Mouse (Mus musculus): Measurements from ENCODE around the gene Fam98c. TPM values are rescaled to one million over a fixed set of nuclear protein-coding genes. Genes with fewer than 3 reads are reported as not detected.

Gene Fam98c
- polyA plus RNA-seq, 1 experiment from 2014 or later, result 16.5 TPM

- DNase-seq (ENCODE audit: low spot score) (no peak), ATAC-seq (ENCODE audit: low read depth) (no peak)
- H3K4me1 ChIP-seq (ENCODE audit: control insufficient read depth, insufficient read depth, low read length), result peaks cover 16% of the 10 kb centered on the region
- 0 out of 2 replicates have a peak, but pooled peaks cover 3% of the 10 kb centered on the region for H3K36me3 ChIP-seq (ENCODE audit: control insufficient read depth, insufficient read depth, low read length)
- no peak overlapping the region for H3K27ac ChIP-seq (replicated peaks; ENCODE audit: low read depth, low read length)
- peaks cover 17% of the 10 kb centered on the region for H3K27me3 ChIP-seq (replicated peaks; ENCODE audit: control insufficient read depth, insufficient read depth, low read length)
- WGBS, result 21% methylated on average over 18 of the region's 19 CpGs
- no peak overlapping the region for H3K9ac ChIP-seq (ENCODE audit: low read depth, low read length)
- H3K4me2 ChIP-seq (ENCODE audit: low read depth, low read length), result peak overlapping the region; percentile 78
- no peak overlapping the region; the same call in 1 of the 2 replicates for H3K4me3 ChIP-seq (ENCODE audit: low read depth, low read length)
- H3K9me3 ChIP-seq (ENCODE audit: control insufficient read depth, low read length), result no peaks in the 10 kb centered on the region
Observed at GRCm38 (mm10) chr7:29167656-29168055, 11.6 kb upstream of the Fam98c start.

GRCm38 (mm10) chr7:29162750-29163525 is 6.9 kb upstream of the Fam98c start:
- 0 out of 2 replicates have a peak, but pooled peaks cover 7% of the 10 kb centered on the region for H3K27me3 ChIP-seq (replicated peaks; ENCODE audit: control insufficient read depth, insufficient read depth, low read length)
- H3K9ac ChIP-seq (ENCODE audit: low read depth, low read length), result no peak overlapping the region
- no peak overlapping the region for H3K4me3 ChIP-seq (ENCODE audit: low read depth, low read length)
- 20% methylated on average over 9 of the region's 9 CpGs for WGBS
- DNase-seq (ENCODE audit: low spot score), result peak; percentile 70
- H3K9me3 ChIP-seq (ENCODE audit: control insufficient read depth, low read length), result no peaks in the 10 kb centered on the region
- peak; percentile 66; the same call in 1 of the 2 replicates for ATAC-seq (ENCODE audit: low read depth)
- H3K4me2 ChIP-seq (ENCODE audit: low read depth, low read length), result no peak overlapping the region
- H3K36me3 ChIP-seq (ENCODE audit: control insufficient read depth, insufficient read depth, low read length), result no peaks in the 10 kb centered on the region
- peaks cover 3% of the 10 kb centered on the region; the same call in 1 of the 2 replicates for H3K4me1 ChIP-seq (ENCODE audit: control insufficient read depth, insufficient read depth, low read length)
- no peak overlapping the region for H3K27ac ChIP-seq (replicated peaks; ENCODE audit: low read depth, low read length)

GRCm38 (mm10) chr7:29162294-29162693 is 6.3 kb upstream of the Fam98c start:
- ATAC-seq (ENCODE audit: low read depth), result no peak
- DNase-seq (ENCODE audit: low spot score), result no peak
- H3K9ac ChIP-seq (ENCODE audit: low read depth, low read length), result no peak overlapping the region
- H3K4me2 ChIP-seq (ENCODE audit: low read depth, low read length), result no peak overlapping the region
- WGBS, result 79% methylated on average over 5 of the region's 5 CpGs
- H3K27me3 ChIP-seq (replicated peaks; ENCODE audit: control insufficient read depth, insufficient read depth, low read length), result 0 out of 2 replicates have a peak, but pooled peaks cover 7% of the 10 kb centered on the region
- H3K9me3 ChIP-seq (ENCODE audit: control insufficient read depth, low read length), result no peaks in the 10 kb centered on the region
- no peaks in the 10 kb centered on the region for H3K4me1 ChIP-seq (ENCODE audit: control insufficient read depth, insufficient read depth, low read length)
- no peak overlapping the region for H3K4me3 ChIP-seq (ENCODE audit: low read depth, low read length)
- H3K27ac ChIP-seq (replicated peaks; ENCODE audit: low read depth, low read length), result no peak overlapping the region
- H3K36me3 ChIP-seq (ENCODE audit: control insufficient read depth, insufficient read depth, low read length), result no peaks in the 10 kb centered on the region

GRCm38 (mm10) chr7:29158264-29158663 is 2.2 kb upstream of the Fam98c start:
- Histone ChIP-seq H3K27me3 (replicated peaks; ENCODE audit: control insufficient read depth, insufficient read depth, low read length) (0 out of 2 replicates have a peak, but pooled peaks cover 7% of the 10 kb centered on the region), H3K27ac (replicated peaks; ENCODE audit: low read depth, low read length) (no peak overlapping the region), H3K36me3 (ENCODE audit: control insufficient read depth, insufficient read depth, low read length) (no peaks in the 10 kb centered on the region), H3K4me2 (ENCODE audit: low read depth, low read length) (no peak overlapping the region), H3K9ac (ENCODE audit: low read depth, low read length) (no peak overlapping the region), H3K9me3 (ENCODE audit: control insufficient read depth, low read length) (no peaks in the 10 kb centered on the region), H3K4me1 (ENCODE audit: control insufficient read depth, insufficient read depth, low read length) (0 out of 2 replicates have a peak, but pooled peaks cover 2% of the 10 kb centered on the region), H3K4me3 (ENCODE audit: low read depth, low read length) (no peak overlapping the region)
- ATAC-seq (ENCODE audit: low read depth) (no peak), DNase-seq (ENCODE audit: low spot score) (no peak)
- WGBS, result 3% methylated on average over 5 of the region's 5 CpGs

GRCm38 (mm10) chr7:29155196-29155837 is 717 bp downstream of the Fam98c start:
- peak overlapping the region; percentile 79 for H3K4me3 ChIP-seq (ENCODE audit: low read depth, low read length)
- H3K27me3 ChIP-seq (replicated peaks; ENCODE audit: control insufficient read depth, insufficient read depth, low read length), result 0 out of 2 replicates have a peak, but pooled peaks cover 7% of the 10 kb centered on the region
- H3K9me3 ChIP-seq (ENCODE audit: control insufficient read depth, low read length), result no peaks in the 10 kb centered on the region
- H3K9ac ChIP-seq (ENCODE audit: low read depth, low read length), result peak overlapping the region; percentile 77
- DNase-seq (ENCODE audit: low spot score), result peak; percentile 91
- H3K4me2 ChIP-seq (ENCODE audit: low read depth, low read length), result peak overlapping the region; percentile 97
- ATAC-seq (ENCODE audit: low read depth), result peak; percentile 91
- 0 out of 2 replicates have a peak, but pooled peaks cover 2% of the 10 kb centered on the region for H3K4me1 ChIP-seq (ENCODE audit: control insufficient read depth, insufficient read depth, low read length)
- peak overlapping the region; percentile 82 for H3K27ac ChIP-seq (replicated peaks; ENCODE audit: low read depth, low read length)
- WGBS, result 9% methylated on average over 24 of the region's 37 CpGs
- no peaks in the 10 kb centered on the region for H3K36me3 ChIP-seq (ENCODE audit: control insufficient read depth, insufficient read depth, low read length)

GRCm38 (mm10) chr7:29154018-29154720 is 1.9 kb downstream of the Fam98c start:
- Histone ChIP-seq H3K27me3 (replicated peaks; ENCODE audit: control insufficient read depth, insufficient read depth, low read length) (0 out of 2 replicates have a peak, but pooled peaks cover 7% of the 10 kb centered on the region), H3K9me3 (ENCODE audit: control insufficient read depth, low read length) (no peaks in the 10 kb centered on the region), H3K36me3 (ENCODE audit: control insufficient read depth, insufficient read depth, low read length) (no peaks in the 10 kb centered on the region), H3K9ac (ENCODE audit: low read depth, low read length) (no peak overlapping the region), H3K4me1 (ENCODE audit: control insufficient read depth, insufficient read depth, low read length) (0 out of 2 replicates have a peak, but pooled peaks cover 2% of the 10 kb centered on the region), H3K4me2 (ENCODE audit: low read depth, low read length) (no peak overlapping the region), H3K27ac (replicated peaks; ENCODE audit: low read depth, low read length) (no peak overlapping the region), H3K4me3 (ENCODE audit: low read depth, low read length) (no peak overlapping the region)
- DNase-seq (ENCODE audit: low spot score) (no peak), ATAC-seq (ENCODE audit: low read depth) (no peak)
- WGBS, result 96% methylated on average over 14 of the region's 14 CpGs

- Histone ChIP-seq H3K27ac (replicated peaks; ENCODE audit: low read depth, low read length) (no peak overlapping the region), H3K9ac (ENCODE audit: low read depth, low read length) (no peak overlapping the region), H3K36me3 (ENCODE audit: control insufficient read depth, insufficient read depth, low read length) (no peaks in the 10 kb centered on the region), H3K4me3 (ENCODE audit: low read depth, low read length) (no peak overlapping the region), H3K9me3 (ENCODE audit: control insufficient read depth, low read length) (no peaks in the 10 kb centered on the region), H3K27me3 (replicated peaks; ENCODE audit: control insufficient read depth, insufficient read depth, low read length) (no peaks in the 10 kb centered on the region), H3K4me1 (ENCODE audit: control insufficient read depth, insufficient read depth, low read length) (0 out of 2 replicates have a peak, but pooled peaks cover 2% of the 10 kb centered on the region), H3K4me2 (ENCODE audit: low read depth, low read length) (no peak overlapping the region)
- WGBS, result 65% methylated on average over 10 of the region's 10 CpGs
- no peak for ATAC-seq (ENCODE audit: low read depth)
- no peak for DNase-seq (ENCODE audit: low spot score)
Observed at GRCm38 (mm10) chr7:29151486-29151885, 4.5 kb downstream of the Fam98c start.

- H3K9ac ChIP-seq (ENCODE audit: low read depth, low read length), result no peak overlapping the region
- no peaks in the 10 kb centered on the region for H3K36me3 ChIP-seq (ENCODE audit: control insufficient read depth, insufficient read depth, low read length)
- no peak overlapping the region for H3K4me3 ChIP-seq (ENCODE audit: low read depth, low read length)
- H3K4me1 ChIP-seq (ENCODE audit: control insufficient read depth, insufficient read depth, low read length), result no peaks in the 10 kb centered on the region
- H3K9me3 ChIP-seq (ENCODE audit: control insufficient read depth, low read length), result no peaks in the 10 kb centered on the region
- WGBS, result 91% methylated on average over 15 of the region's 15 CpGs
- no peak overlapping the region for H3K4me2 ChIP-seq (ENCODE audit: low read depth, low read length)
- ATAC-seq (ENCODE audit: low read depth) (no peak), DNase-seq (ENCODE audit: low spot score) (no peak)
- H3K27me3 ChIP-seq (replicated peaks; ENCODE audit: control insufficient read depth, insufficient read depth, low read length), result no peaks in the 10 kb centered on the region
- no peak overlapping the region for H3K27ac ChIP-seq (replicated peaks; ENCODE audit: low read depth, low read length)
Observed at GRCm38 (mm10) chr7:29148771-29149170, 7.3 kb downstream of the Fam98c start.
